ENCODE assay signal across 8 mouse cellular contexts in genomic region chr12:3808396-3808981, GRCm38 (mm10). TPM values are rescaled to one million over a fixed set of nuclear protein-coding genes. Genes with fewer than 3 reads are reported as not detected.
DNase-seq lines count a peak whose midpoint lies in the region; ATAC-seq and TF ChIP-seq lines count a peak whose summit lies in the region.

No protein-coding gene starts in this region.

- no peak for TF ChIP-seq CTCF in gastrocnemius, adult 2 months (IDR thresholded peaks at IDR 0.05)

- H3K27ac ChIP-seq in ES-E14 (ENCODE audit: insufficient read depth, low read depth, low read length, poor library complexity, severe bottlenecking): no peak overlapping the region
- H3K27ac ChIP-seq in gastrocnemius, adult 2 months: peak overlapping the region; percentile 96
- peak overlapping the region; percentile 90 for H3K27ac ChIP-seq in midbrain, embryonic 14.5 days (replicated peaks; ENCODE audit: low read depth, low read length)

- H3K4me2 ChIP-seq in midbrain, embryonic 14.5 days (ENCODE audit: low read length): peak overlapping the region; percentile 73

- peak; percentile 5; the same call in 1 of the 2 replicates for ATAC-seq in frontal cortex, adult (ENCODE audit: low TSS enrichment)
- peak; percentile 7 for ATAC-seq in midbrain, embryonic 14.5 days (ENCODE audit: low FRiP score, low TSS enrichment)

- H3K36me3 ChIP-seq in ES-E14 (ENCODE audit: control insufficient read depth, insufficient read depth, low read length, poor library complexity, severe bottlenecking): no peaks in the 10 kb centered on the region
- no peaks in the 10 kb centered on the region for H3K36me3 ChIP-seq in midbrain, embryonic 14.5 days (ENCODE audit: control insufficient read depth, insufficient read depth, low read length)

- in situ Hi-C loops in ES-E14 (cut with MboI; ENCODE audit: low sequenced_read_pairs in 2 of 2, unreplicated experiment in 2 of 2): no loop called here

- no peak for DNase-seq in frontal cortex, postnatal 14 days (ENCODE audit: low spot score in 2 of 2)
- no peak for DNase-seq in ES-E14 (ENCODE audit: low read depth, low spot score)
- DNase-seq in gastrocnemius, adult 2 months: peak; percentile 90
- DNase-seq in kidney, adult 9 months: peak; percentile 89
- no peak for DNase-seq in midbrain, embryonic 14.5 days
- no peak for DNase-seq in cerebellum, postnatal 4 days (ENCODE audit: low spot score in 2 of 2)
- no peak for DNase-seq in left cerebral cortex, adult 8-10 months (ENCODE audit: low spot score in 2 of 2)

- no peaks in the 10 kb centered on the region for H3K27me3 ChIP-seq in midbrain, embryonic 14.5 days (ENCODE audit: control insufficient read depth, insufficient read depth, low read length)

- H3K9ac ChIP-seq in ES-E14 (ENCODE audit: insufficient read depth, low read depth, low read length, poor library complexity, severe bottlenecking): peak overlapping the region; percentile 82; the same call in 1 of the 2 replicates
- H3K9ac ChIP-seq in midbrain, embryonic 14.5 days (replicated peaks; ENCODE audit: low read length): peak overlapping the region; percentile 89

- H3K4me1 ChIP-seq in ES-E14 (ENCODE audit: control insufficient read depth in 2 of 2, insufficient read depth in 2 of 2, low read length in 2 of 2, poor library complexity in 1 of 2): peaks cover 3 to 18% of the 10 kb centered on the region in 2 experiments; a peak in 2 of 4 replicates
- peaks cover 22% of the 10 kb centered on the region; the same call in 1 of the 2 replicates for H3K4me1 ChIP-seq in midbrain, embryonic 14.5 days (ENCODE audit: control insufficient read depth, insufficient read depth, low read length)

- WGBS in midbrain, embryonic 14.5 days: 2% methylated on average over 10 of the region's 10 CpGs

- peak overlapping the region; percentile 60 to 94 for H3K4me3 ChIP-seq in ES-E14 (ENCODE audit: insufficient read depth in 1 of 2, low read depth in 1 of 2, low read length in 2 of 2, poor library complexity in 1 of 2, severe bottlenecking in 1 of 2)
- peak overlapping the region; percentile 94 for H3K4me3 ChIP-seq in gastrocnemius, adult 2 months
- H3K4me3 ChIP-seq in midbrain, embryonic 14.5 days (replicated peaks; ENCODE audit: low read depth, low read length): peak overlapping the region; percentile 73

- no peaks in the 10 kb centered on the region for H3K9me3 ChIP-seq in ES-E14 (ENCODE audit: control insufficient read depth, insufficient read depth, low read depth, low read length)
- no peaks in the 10 kb centered on the region for H3K9me3 ChIP-seq in midbrain, embryonic 14.5 days (ENCODE audit: control insufficient read depth, low read length)

- intact Hi-C loops in gastrocnemius, adult 2 months (cut with DNase I): loop anchor here (2.0 to 5.0 kb wide), 2 partner anchors 48 to 111 kb away; no protein-coding TSS in a partner anchor

TF ChIP-seq in ES-E14, 5 proteins besides CTCF, POLR2A, EP300 and RAD21:
- TF ChIP-seq MAFK (IDR thresholded peaks at IDR 0.05; ENCODE audit: insufficient read depth, low read depth, low read length) (no peak), HCFC1 (IDR thresholded peaks at IDR 0.05; ENCODE audit: borderline replicate concordance, insufficient read depth, low read length) (no peak), ZC3H11A (IDR thresholded peaks at IDR 0.05; ENCODE audit: borderline replicate concordance, low read depth, low read length) (no peak), CHD2 (IDR thresholded peaks at IDR 0.05; ENCODE audit: low read depth, low read length) (no peak), ZNF384 (IDR thresholded peaks at IDR 0.05; ENCODE audit: low read depth, low read length) (no peak)

RNA-seq across cellular contexts. Expression of gene Dnmt3a, which starts 2.7 kb away (rescaled TPM):
- 77.0 and 90.9 TPM in 2 replicates for total RNA-seq in ES-E14 (2012; rRNA removed)
- 10 to 100 TPM; 57.5 to 97.5 TPM for total RNA-seq in gastrocnemius, adult 2 months (2021)
- polyA plus RNA-seq in midbrain, embryonic 14.5 days (2014; fragmentation: Nextera tagmentation; extraction: Ambion mirVana): 53.9 and 65.3 TPM in 2 replicates
- total RNA-seq in left cerebral cortex, adult 8-10 months (2022): 100 to 1,000 TPM; 101 to 108 (median 103) TPM

Comparison
In these comparisons a context has a peak if more than half of its experiments do, and no peak if none do; other contexts are left out.
1. DNase-seq: peak in gastrocnemius, adult 2 months (single experiment) and kidney, adult 9 months (single experiment); none in frontal cortex, postnatal 14 days (0 of 2), ES-E14 (single experiment), midbrain, embryonic 14.5 days (single experiment), cerebellum, postnatal 4 days (0 of 2) and left cerebral cortex, adult 8-10 months (0 of 2).
2. Peak in every context shown above with its lines, with median percentiles within 50 percentile points of each other: H3K4me3 ChIP-seq.